Mouse (Mus musculus) midbrain, embryonic 13.5 days (tissue): ENCODE data around the gene Samm50. TPM values are rescaled to one million over a fixed set of nuclear protein-coding genes. Genes with fewer than 3 reads are reported as not detected.
"Not testable (repeated sequence)": the region's sequence is repeated elsewhere in the genome, so short reads cannot be mapped to it uniquely, and the experiment has no call there.

Experiments
- ATAC-seq: fragments of 200-750 bp; cut with Nextera tagmentation; 2 replicates; pipeline ENCODE4 v1.8.0; 2017; ENCODE audit warnings: mild to moderate bottlenecking, moderate TSS enrichment, moderate library complexity
- H3K27ac ChIP-seq: fragments of 300-500 bp; sonication (generic); 2 replicates; pipeline ENCODE4 v1.5.1; 2015; ENCODE audit warnings: inconsistent platforms, mild to moderate bottlenecking, moderate library complexity
- H3K27me3 ChIP-seq: fragments of 300-500 bp; sonication (generic); 2 replicates; pipeline ENCODE4 v1.6.1; 2015; ENCODE audit warnings: mild to moderate bottlenecking, inconsistent platforms
- H3K36me3 ChIP-seq: fragments of 300-500 bp; sonication (generic); 2 replicates; pipeline ENCODE4 v1.6.1; 2015; ENCODE audit warnings: mild to moderate bottlenecking, inconsistent platforms
- H3K4me1 ChIP-seq: fragments of 300-500 bp; sonication (generic); replicated peaks from 2 replicates; pipeline ENCODE4 v1.6.1; 2015; ENCODE audit warnings: inconsistent platforms
- H3K4me2 ChIP-seq: fragments of 300-500 bp; sonication (generic); replicated peaks from 2 replicates; pipeline ENCODE4 v1.6.1; 2015; ENCODE audit warnings: moderate library complexity, mild to moderate bottlenecking, inconsistent platforms
- H3K4me3 ChIP-seq: fragments of 300-500 bp; sonication (generic); replicated peaks from 2 replicates; pipeline ENCODE4 v1.5.1; 2015; ENCODE audit warnings: mild to moderate bottlenecking, inconsistent platforms
- H3K9ac ChIP-seq: fragments of 300-500 bp; sonication (generic); replicated peaks from 2 replicates; pipeline ENCODE4 v1.6.1; 2015; ENCODE audit warnings: mild to moderate bottlenecking, inconsistent platforms
- H3K9me3 ChIP-seq: fragments of 300-500 bp; sonication (generic); 2 replicates; pipeline ENCODE4 v1.6.1; 2016; ENCODE audit warnings: mild to moderate bottlenecking, inconsistent platforms
- WGBS: fragments of 180-500 bp; shearing (Covaris S2); methylation state at CpG from one replicate; pipeline ENCODE4 v1.1.7; 2015; 5-methylcytosine and 5-hydroxymethylcytosine counted together
- polyA plus RNA-seq: library from polyadenylated mRNA; unstranded; fragments of >200 nt; fragmentation: Nextera tagmentation; extraction: Ambion mirVana; gene quantifications from 2 replicates; pipeline ENCODE4 v1.2.1, GENCODE M21; 2015

Gene Samm50
- 83.1 and 85.9 TPM in 2 replicates for polyA plus RNA-seq

DNA sequence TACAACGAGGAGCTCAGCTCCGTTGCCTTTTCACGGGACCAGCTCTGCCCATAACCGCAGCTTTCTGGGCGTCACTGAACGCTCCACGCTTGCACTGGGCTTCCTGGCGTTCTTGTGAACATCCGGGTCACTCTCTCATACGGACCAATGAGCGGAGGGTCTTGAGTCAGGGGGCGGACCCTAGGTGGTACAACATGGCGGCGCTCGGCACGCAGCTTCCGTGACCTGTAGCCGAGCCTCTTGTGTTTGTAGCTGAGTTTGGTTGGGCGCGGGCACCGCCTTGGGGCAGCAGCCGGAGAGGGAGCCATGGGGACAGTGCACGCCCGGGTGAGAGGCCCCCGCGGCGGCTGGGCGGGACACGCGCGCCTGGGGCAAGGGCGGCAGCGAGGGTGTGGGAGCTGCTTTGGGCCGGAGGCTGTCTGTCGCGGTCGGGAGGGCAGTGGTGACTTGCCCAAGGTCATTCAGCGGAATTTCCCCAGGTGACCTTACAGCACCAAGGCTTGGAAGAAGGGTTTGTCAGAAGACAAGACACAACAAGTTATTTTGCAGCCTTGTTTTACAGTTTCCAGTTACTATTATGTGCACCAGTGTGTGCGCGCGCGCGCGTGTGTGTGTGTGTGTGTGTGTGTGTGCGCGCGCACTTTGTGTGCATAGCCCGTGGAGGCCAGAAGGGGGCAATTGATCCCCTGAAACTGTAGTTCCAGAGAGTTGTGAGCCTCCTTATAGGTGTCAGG, at the start of gene Samm50:
Gene Samm50, plus strand, starts transcription at position 184 of the 734 bp plus-strand sequence.
- WGBS = 5% methylated on average over 48 of the region's 48 CpGs
- ATAC-seq = peak; percentile 99
- Histone ChIP-seq H3K9me3 (no peaks in the 10 kb centered on the region), H3K27me3 (no peaks in the 10 kb centered on the region), H3K27ac (peak within 1 kb of the TSS; percentile 85), H3K4me2 (peak within 1 kb of the TSS; percentile 78), H3K36me3 (peaks cover 19% of the 10 kb centered on the region), H3K9ac (peak within 1 kb of the TSS; percentile 79), H3K4me3 (peak within 1 kb of the TSS; percentile 82), H3K4me1 (peaks cover 29% of the 10 kb centered on the region)

DNA sequence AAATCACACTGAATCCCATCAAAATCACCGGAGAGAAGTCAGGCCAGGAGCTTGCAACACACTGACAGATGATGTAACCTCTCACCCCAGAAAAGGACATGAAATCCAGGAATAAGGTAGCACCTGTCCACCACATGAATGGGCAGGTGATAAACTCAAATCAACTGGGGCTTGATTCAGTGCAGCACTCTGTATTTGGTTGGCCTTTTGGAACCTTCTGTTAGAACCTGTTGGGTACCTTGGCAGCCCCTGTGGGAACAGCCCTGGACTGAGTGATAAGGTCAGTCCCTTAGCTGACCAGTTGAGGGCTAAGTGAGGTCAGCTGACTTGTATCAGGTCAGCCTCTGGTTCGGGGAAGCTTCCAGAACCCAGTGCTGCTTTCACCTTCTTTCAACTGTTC, 35.9 kb upstream of the Samm50 start:
- Histone ChIP-seq H3K36me3 (no peaks in the 10 kb centered on the region), H3K4me2 (no peak overlapping the region), H3K4me3 (no peak overlapping the region), H3K4me1 (no peaks in the 10 kb centered on the region), H3K9ac (no peak overlapping the region), H3K27ac (no peak overlapping the region), H3K9me3 (no peaks in the 10 kb centered on the region), H3K27me3 (no peaks in the 10 kb centered on the region)
- WGBS = 82% methylated on average over 2 of the region's 2 CpGs
- ATAC-seq = no peak

DNA sequence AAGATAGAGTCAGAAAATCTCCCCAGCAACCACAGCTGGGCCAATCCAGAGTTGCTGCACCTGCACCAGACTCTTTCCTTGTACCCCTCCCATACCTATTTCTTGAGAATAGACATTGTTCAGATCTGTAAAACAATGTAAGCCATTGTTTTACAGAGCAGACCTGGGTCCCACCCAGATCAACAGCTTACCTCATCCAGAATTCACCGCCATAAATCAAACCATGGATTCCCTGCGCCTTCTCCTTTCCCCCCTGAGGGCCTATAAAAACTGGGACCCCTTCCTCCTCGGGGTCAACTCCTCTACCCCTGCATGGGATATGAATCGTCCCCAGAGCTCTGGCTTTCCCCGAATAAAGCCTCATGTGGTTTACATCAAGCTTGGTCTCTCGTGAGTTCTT, 34.5 kb upstream of the Samm50 start:
- WGBS = 96% methylated on average over 6 of the region's 6 CpGs
- ATAC-seq, H3K36me3 ChIP-seq, H3K9me3 ChIP-seq, H3K4me1 ChIP-seq, H3K9ac ChIP-seq, H3K27ac ChIP-seq, H3K4me3 ChIP-seq, H3K4me2 ChIP-seq, H3K27me3 ChIP-seq: not testable (repeated sequence)

DNA sequence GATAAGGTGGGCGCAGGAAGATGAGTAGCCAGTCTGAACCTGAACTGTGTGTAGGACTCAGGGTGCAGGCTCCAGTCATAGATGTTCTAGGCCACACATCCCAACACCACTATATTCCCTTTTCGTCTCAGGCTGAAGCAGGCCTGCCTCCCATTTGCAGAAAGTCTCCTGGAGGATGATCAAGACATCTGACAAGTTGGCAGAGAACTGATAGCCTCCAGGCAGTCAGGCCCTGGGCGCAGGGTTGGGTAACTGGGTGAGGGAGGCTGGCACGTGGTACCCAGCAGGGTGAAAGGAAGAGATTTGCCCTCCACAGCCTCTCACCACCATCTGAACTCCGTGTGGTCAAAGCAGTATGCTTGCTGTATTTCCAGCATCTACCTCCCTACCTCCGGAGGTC, 30.2 kb upstream of the Samm50 start:
- ATAC-seq = no peak

DNA sequence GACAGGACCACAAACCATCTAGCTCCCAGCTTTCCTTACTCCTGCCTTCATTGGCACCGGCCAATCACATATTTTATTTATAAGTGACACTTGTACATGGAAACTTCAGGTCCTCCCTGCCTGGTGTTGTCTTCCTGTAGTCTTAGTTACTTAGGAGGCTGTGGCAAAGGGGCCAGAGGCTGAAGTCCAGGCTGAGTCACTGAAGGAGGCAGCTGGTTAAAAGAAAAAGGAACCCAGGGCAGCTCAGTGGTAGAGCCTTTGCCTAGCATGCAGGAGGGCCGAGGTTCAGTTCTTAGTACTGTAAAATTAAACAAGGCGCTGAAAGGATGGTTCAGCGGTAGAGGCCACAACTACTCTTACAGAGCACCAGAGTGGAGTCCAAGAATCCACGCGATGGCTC, 25.2 kb upstream of the Samm50 start:
- peak overlapping the region; percentile 77; the same call in 1 of the 2 replicates for H3K27ac ChIP-seq
- no peak for ATAC-seq
- no peak overlapping the region for H3K9ac ChIP-seq
- H3K4me3 ChIP-seq = no peak overlapping the region
- H3K27me3 ChIP-seq = no peaks in the 10 kb centered on the region
- no peaks in the 10 kb centered on the region for H3K9me3 ChIP-seq
- H3K4me1 ChIP-seq = peaks cover 22% of the 10 kb centered on the region
- H3K36me3 ChIP-seq = no peaks in the 10 kb centered on the region
- peak overlapping the region; percentile 89 for H3K4me2 ChIP-seq
- WGBS = 75% methylated on average over 6 of the region's 6 CpGs

More for the DNA sequence above, 30.2 kb upstream of the Samm50 start:
- 85% methylated on average over 6 of the region's 6 CpGs for WGBS
- no peak overlapping the region for H3K4me2 ChIP-seq
- no peaks in the 10 kb centered on the region for H3K9me3 ChIP-seq
- no peaks in the 10 kb centered on the region for H3K36me3 ChIP-seq
- H3K4me1 ChIP-seq = no peaks in the 10 kb centered on the region
- H3K27me3 ChIP-seq = no peaks in the 10 kb centered on the region
- H3K27ac ChIP-seq = no peak overlapping the region
- no peak overlapping the region for H3K9ac ChIP-seq
- H3K4me3 ChIP-seq = no peak overlapping the region

DNA sequence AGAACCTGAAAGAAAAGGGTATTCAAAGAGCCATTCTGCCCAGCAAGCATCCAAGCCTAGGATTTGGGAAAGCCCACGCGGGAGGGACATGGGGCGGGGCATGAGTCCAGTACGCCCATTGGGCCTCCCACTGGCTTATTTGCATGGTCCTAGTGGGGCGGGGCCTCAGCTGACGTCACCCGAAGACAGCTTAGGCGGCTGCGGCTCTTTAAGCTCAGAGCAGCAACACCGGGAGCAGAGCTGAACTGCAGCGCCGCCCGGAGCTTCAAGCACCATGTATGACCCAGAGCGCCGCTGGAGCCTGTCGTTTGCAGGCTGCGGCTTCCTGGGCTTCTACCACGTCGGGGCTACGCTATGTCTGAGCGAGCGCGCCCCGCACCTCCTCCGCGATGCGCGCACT, 24.4 kb upstream of the Samm50 start, which contains the start of gene Pnpla3:
Gene Pnpla3, plus strand, starts transcription at position 238 of the 400 bp plus-strand sequence.
- Histone ChIP-seq H3K9me3 (no peaks in the 10 kb centered on the region), H3K4me3 (peak within 1 kb of the TSS; percentile 55), H3K36me3 (no peaks in the 10 kb centered on the region), H3K27me3 (no peaks in the 10 kb centered on the region), H3K4me1 (peaks cover 22% of the 10 kb centered on the region), H3K9ac (peak within 1 kb of the TSS; percentile 73), H3K4me2 (peak within 1 kb of the TSS; percentile 89), H3K27ac (peak within 1 kb of the TSS; percentile 77)
- under 1% methylated on average over 28 of the region's 28 CpGs for WGBS
- ATAC-seq = peak; percentile 95

DNA sequence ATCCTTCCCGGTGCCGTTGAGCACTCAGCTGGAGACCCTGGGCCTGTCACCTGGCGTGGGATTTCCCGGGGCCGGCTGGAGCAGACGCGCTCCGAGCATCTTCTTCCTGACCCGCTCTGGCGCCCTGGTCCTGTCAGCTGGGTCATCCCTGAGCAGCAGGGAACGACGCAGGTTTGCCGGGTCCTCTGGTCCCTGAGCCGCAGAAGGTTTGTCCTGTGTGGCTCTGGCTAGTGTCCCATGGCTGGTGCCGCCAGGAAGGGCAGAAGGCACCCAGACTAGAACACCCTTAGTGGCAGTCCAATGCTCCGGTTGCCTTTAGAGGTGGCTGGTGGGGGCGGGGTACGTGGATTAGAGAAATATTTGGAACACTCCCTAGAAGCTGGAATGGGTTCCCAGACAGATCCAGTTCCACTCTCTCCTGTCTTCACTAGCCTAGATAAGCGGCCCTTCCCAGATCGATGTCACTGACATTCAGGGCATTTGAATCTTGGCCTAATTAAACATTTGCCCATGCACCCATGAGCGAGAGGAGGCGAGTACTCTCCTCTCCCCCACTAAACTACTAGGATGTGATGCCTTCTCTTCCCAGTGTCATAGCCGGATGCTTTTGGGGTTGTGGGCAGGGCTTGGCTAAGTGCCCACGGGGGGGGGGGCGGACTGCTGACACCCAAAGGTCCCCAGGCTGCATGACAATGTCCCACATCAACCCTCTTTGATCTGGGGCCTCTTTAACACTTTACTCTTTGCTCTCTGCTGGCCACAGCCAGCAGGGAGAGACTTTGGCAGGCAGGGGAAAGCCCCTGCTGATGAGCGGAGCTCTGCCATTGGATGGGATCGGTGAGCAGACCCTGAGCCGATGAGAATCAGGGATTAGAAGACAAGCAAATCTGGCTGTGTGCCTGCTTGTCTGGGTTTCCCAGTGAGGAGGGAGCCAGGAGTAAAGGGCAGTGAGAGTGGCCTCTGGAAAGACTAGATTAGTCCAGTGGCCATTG, 23.6 kb upstream of the Samm50 start:
- H3K4me3 ChIP-seq = peak overlapping the region; percentile 55
- H3K27me3 ChIP-seq = no peaks in the 10 kb centered on the region
- H3K9me3 ChIP-seq = no peaks in the 10 kb centered on the region
- ATAC-seq = peak; percentile 55
- H3K4me1 ChIP-seq = peaks cover 22% of the 10 kb centered on the region
- WGBS = under 1% methylated on average over 28 of the region's 28 CpGs
- H3K9ac ChIP-seq = peak overlapping the region; percentile 73
- no peaks in the 10 kb centered on the region for H3K36me3 ChIP-seq
- H3K27ac ChIP-seq = peak overlapping the region; percentile 77
- peak overlapping the region; percentile 89 for H3K4me2 ChIP-seq

DNA sequence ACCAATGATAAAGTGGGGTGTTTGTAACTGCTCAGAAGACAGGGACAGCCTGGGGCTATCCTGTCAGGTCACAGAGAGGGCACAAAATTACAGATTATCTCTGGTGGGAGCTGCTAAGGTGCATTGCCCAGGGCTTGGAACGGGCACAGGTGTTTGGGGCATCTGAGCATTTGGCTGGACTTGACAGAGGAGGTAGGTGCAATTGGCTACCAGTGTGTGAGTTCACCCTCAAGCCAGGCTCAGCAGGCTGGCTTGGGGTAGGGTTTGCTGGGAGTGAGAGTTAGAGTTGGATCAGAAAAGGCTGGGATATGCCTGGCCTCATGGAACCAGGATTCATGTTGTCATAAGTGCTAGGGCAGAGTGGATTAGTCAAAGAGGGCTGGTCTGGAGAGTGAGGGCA, 22.5 kb upstream of the Samm50 start:
- no peaks in the 10 kb centered on the region for H3K27me3 ChIP-seq
- H3K27ac ChIP-seq = 0 out of 2 replicates have a peak overlapping the region, but pooled peaks have one; percentile 77
- no peak overlapping the region for H3K9ac ChIP-seq
- H3K4me1 ChIP-seq = peaks cover 22% of the 10 kb centered on the region
- H3K4me3 ChIP-seq = no peak overlapping the region
- WGBS = 74% methylated on average over 1 of the region's 1 CpGs
- H3K9me3 ChIP-seq = no peaks in the 10 kb centered on the region
- no peaks in the 10 kb centered on the region for H3K36me3 ChIP-seq
- H3K4me2 ChIP-seq = peak overlapping the region; percentile 89; the same call in 1 of the 2 replicates
- no peak for ATAC-seq

DNA sequence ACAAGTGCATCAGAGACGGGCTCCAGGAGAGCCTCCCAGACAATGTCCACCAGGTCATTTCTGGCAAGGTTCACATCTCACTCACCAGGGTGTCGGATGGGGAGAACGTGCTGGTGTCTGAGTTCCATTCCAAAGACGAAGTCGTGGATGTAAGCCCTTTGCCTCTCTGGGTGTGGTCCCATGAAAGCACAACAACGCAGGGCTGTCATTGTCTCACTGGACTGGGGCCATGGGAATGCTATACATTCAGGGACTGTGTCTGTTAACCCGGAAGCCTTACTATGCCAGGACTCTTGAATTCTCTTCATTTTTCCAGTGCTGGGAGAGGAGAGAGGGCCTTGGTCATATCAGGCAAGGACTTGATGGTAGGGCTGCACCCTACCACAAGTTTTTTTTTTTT, 20.9 kb upstream of the Samm50 start:
- no peak overlapping the region for H3K4me3 ChIP-seq

DNA sequence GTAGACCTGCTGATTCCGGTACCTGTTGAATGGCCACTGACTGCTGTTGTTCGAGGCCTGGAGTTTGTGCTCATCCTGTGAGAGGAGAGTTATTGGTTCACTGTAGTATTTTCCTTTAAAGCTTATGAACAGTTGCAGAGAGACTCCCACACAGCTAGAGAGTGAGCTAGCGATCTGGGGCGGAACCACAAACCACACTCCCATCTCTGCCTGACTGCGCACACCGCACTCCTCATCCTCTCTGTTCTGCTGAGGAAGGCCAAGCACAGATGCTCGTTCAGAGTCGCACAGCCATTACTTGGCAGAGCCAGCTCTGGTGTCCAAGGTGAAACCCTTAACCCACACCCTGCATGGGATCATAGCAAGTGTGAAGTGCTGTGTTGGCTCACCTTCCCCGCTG, 13.3 kb upstream of the Samm50 start:
- Histone ChIP-seq H3K9ac (no peak overlapping the region), H3K4me1 (no peaks in the 10 kb centered on the region), H3K27me3 (no peaks in the 10 kb centered on the region)

More for the DNA sequence above, 20.9 kb upstream of the Samm50 start:
- Histone ChIP-seq H3K9me3 (no peaks in the 10 kb centered on the region), H3K27ac (no peak overlapping the region), H3K36me3 (no peaks in the 10 kb centered on the region), H3K9ac (no peak overlapping the region), H3K27me3 (no peaks in the 10 kb centered on the region), H3K4me1 (peaks cover 22% of the 10 kb centered on the region), H3K4me2 (no peak overlapping the region)
- WGBS = 81% methylated on average over 7 of the region's 7 CpGs
- ATAC-seq = no peak

DNA sequence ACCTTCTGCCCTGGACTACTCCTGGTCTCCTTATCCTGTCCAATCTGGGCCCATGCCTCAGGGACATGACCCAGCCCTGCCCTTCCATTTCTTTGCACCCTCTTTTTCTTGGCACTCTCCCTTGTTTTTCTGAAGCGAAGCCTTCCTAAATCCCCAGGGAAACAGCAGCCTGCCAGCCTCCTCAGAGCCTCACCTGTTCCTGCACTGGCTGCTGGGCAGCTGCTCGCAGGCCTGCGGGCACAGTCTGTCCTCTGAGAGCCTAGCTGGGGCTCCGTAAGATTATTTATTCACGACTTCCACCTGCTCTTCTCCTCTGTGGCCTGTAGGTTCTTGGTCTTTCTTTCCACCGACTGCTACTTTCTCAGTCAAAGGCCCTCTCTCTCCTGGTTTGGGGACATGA, 10.0 kb upstream of the Samm50 start:
- no peaks in the 10 kb centered on the region for H3K36me3 ChIP-seq
- H3K9ac ChIP-seq = no peak overlapping the region
- no peak overlapping the region for H3K4me3 ChIP-seq
- H3K4me2 ChIP-seq = no peak overlapping the region
- H3K4me1 ChIP-seq = no peaks in the 10 kb centered on the region
- no peaks in the 10 kb centered on the region for H3K9me3 ChIP-seq
- H3K27me3 ChIP-seq = no peaks in the 10 kb centered on the region
- 64% methylated on average over 6 of the region's 6 CpGs for WGBS
- ATAC-seq = no peak
- no peak overlapping the region for H3K27ac ChIP-seq

More for the DNA sequence above, 13.3 kb upstream of the Samm50 start:
- Histone ChIP-seq H3K9me3 (no peaks in the 10 kb centered on the region), H3K4me3 (no peak overlapping the region), H3K36me3 (no peaks in the 10 kb centered on the region), H3K27ac (no peak overlapping the region), H3K4me2 (no peak overlapping the region)
- 93% methylated on average over 9 of the region's 9 CpGs for WGBS
- no peak for ATAC-seq

DNA sequence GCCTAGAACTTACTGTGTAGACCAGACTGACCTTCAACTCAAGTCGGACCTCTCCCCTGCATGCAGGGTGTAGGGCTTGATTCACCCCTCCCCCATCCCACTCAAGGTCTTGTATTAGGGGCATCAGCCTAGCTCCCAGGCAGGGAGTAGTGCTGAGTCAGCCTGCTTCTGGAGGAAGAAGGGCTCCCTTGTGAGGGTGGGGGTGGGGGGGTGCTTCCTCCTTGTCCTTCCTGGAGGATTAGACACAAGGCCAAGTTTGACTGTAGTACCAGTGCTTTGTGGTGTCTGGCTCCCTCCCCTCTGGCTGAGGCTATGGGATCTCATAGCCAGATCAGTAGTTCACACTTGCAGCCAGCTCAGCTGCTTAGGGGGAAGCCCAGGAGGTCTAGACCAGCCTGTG, 8.1 kb upstream of the Samm50 start:
- Histone ChIP-seq H3K27ac (no peak overlapping the region), H3K4me1 (no peaks in the 10 kb centered on the region), H3K27me3 (no peaks in the 10 kb centered on the region), H3K9me3 (no peaks in the 10 kb centered on the region), H3K4me3 (no peak overlapping the region), H3K4me2 (no peak overlapping the region), H3K9ac (no peak overlapping the region), H3K36me3 (no peaks in the 10 kb centered on the region)
- ATAC-seq = no peak
- WGBS = 41% methylated on average over 1 of the region's 1 CpGs
